Mouse (Mus musculus) layer of hippocampus, adult 11-12 months (tissue): ENCODE data around the gene Tbc1d4.

ENCODE experiments used
- DNase-seq: peaks from one replicate; pipeline ENCODE4 v3.0.0; 2022; ENCODE audit warnings: low spot score

Tbc1d4 gene

GRCm38 (mm10) chr14:101428805-101429516 lies 180.0 kb downstream of the Tbc1d4 start:
- peak; percentile 19 for DNase-seq

- DNase-seq: no peak
These were observed 191.3 kb downstream of the Tbc1d4 start for GRCm38 (mm10) chr14:101417679-101418078.
